Mouse (Mus musculus) activated CD4-positive, CD25-positive, alpha-beta regulatory T cell, adult 4 months (primary cell): ENCODE data around the gene Adcy10. TPM values are rescaled to one million over a fixed set of nuclear protein-coding genes. Genes with fewer than 3 reads are reported as not detected.

Experiments
- ATAC-seq: one replicate; pipeline ENCODE4 v1.8.0; 2017
- polyA plus RNA-seq, 2 experiments: library from polyadenylated mRNA; unstranded; fragments of 100-300 nt; shearing (Covaris generic); gene quantifications; one replicate each; pipeline ENCODE4 v1.2.1; 2017

The Adcy10 gene
- under 1 TPM in 1 of 2 experiments, not detected in 1; 0.75 TPM for polyA plus RNA-seq

DNA sequence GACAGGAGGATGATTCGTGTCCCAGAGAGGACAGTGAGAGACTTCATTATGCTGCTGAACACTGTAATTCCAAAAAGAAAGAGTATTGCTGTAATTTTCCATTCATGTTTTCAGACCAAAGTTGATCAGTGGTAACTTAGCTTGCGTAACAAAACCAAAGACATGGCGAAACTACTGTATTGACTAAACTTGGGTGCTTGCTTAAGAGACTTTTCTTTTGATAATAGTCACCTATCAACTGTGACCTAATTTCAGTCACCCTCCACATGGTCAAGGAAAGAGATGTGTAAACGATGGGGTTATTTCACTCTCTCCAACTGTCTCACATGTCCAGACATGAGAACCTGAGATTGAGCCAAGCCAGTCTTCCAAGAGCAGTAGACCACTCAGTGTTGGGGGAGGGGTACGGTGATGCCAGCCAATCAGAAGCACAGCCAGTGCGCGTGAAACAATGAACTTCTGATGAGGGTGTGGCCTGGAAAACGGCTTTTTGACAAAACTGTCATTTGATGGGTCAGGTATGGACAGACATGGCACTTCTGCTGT is at the start of gene Adcy10:
Adcy10 (plus strand) TSS at position 496 of the 546 bp plus-strand sequence.
- no peak for ATAC-seq

DNA sequence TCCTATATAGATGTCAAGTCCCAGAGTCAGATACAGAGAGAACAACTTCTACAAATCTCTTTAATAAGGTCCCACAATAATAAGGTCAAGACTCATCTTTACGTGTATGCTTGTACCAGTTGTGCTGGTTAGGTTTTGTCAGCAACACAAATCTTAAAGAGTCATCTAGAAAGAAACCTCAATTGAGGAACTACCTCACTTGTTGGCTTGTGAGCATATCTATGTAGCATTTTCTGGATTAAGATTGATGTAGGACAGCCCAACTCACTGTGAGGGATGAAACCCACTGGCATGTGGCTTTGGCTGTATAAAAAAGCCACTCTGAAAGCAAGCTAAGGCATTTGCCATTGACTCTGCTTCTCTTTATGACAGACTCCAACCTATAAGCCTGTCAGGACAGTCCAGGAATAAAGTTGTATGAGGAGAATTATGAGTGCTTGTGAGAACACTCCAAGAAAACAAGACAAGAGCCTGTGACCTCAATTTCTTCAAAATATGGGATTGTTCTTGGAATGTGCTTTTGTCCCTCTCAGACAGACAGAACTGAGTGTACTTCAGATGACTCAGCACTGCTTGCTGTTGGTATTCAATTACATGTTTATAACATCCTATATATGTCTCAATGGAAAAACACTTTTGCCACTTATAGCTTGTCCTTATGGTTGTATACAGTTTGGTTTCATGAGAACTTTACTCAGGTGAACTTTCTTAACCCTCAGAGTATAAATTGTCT is 46.5 kb upstream of the Adcy10 start:
- no peak for ATAC-seq

DNA sequence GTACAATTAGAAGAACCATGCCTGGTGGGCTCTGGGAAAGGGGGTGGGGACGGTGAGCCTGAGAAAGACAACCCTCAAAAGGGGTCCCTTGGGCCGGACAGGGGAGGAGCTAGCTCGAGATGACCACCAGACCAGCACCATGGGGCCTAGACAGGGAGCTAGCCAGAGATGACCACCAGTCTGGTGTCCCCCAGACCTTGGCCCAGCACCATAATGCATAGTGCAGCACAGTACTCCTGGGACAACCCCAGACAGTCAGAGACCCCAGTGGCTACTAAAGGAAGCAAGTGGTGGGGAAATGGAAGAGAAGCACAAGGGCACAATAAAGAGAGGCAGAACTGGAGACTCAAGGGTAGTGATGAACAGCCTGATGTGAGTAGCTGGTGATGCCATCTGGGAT is 44.2 kb upstream of the Adcy10 start:
- no peak for ATAC-seq

GRCm38 (mm10) chr1:165441201-165441600 is 43.8 kb upstream of the Adcy10 start:
- ATAC-seq = no peak

DNA sequence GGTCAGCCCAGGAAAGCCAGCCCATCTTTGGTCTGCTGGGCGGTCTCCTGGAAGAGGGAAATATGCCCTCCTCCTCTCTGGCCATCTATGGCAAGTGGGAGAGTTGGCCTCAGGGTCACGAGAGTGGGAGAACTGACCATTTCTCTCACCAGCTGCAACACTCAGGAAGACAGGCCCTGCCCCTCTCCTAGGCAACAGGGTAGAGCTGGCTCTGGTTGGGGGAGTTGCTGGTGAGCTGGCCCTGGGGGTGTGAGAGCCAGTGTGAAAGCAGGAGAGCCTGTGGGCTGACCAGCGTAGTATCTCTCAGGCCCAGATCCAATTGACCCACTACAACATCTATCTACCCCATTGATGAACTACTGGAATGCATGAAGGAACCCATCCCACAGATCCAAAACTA is 43.3 kb upstream of the Adcy10 start:
- ATAC-seq = no peak

GRCm38 (mm10) chr1:165459041-165459502 is 25.9 kb upstream of the Adcy10 start:
- ATAC-seq = no peak

DNA sequence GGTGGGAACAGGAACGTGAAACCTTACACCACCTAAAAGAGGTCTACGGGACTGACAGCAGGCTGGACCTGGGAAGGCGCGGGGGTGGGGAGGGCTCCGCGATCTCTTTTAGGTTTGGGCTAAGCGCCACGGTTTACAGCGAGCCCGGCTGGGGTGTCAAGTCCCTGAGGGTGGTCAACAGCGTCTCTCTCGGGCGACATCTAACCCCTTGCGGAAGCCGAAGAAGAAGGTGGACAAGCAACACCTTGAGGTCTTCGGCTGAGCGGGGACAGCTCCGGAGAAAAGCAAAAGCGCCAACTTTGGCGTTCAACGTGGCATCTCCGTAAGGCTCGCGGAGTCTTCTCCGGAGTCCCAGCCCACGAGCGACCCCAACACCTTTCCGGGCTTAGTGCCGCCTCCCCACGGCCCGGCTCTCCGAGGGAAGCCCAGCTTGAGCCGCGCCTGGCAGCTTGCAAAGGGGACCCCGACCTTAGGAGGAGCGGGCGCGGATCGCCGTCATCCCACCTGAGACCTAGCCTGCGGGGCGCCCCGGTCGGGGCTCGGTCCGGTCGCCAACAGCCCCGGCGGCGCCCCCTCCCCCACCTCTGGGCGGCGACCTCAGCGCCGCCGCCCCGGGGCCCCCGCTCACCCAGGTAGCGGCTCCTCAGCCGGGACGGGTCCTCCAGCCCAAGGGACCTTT is 25.3 kb upstream of the Adcy10 start:
- ATAC-seq = no peak

DNA sequence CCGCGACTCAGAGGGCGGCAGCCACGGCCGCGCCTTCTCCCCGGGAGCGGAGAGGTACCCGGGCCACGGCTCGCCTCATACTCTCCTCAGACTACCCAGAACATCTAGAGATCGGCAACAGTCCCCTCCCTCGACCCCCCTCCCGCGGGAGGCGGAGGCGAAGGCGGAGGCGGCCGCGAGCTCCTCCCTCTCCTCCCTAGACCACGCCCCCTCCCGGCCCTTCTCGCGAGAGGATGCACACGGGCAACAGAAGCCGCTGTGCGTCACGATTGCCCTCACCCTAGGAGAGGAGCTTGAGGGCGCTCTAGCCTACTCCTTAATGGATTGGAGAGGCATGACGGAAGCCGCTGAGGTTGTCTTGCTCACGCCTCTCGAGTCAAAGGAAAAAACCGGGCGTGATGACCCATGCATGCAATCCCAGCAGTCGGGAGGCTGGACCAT is 24.6 kb upstream of the Adcy10 start, which contains the start of the genes Dcaf6 and Mpc2:
Dcaf6 (minus strand) TSS at position 116 of the 441 bp plus-strand sequence.
Mpc2 (plus strand) TSS at position 278 of the 441 bp plus-strand sequence.
- peak; percentile 70 for ATAC-seq

GRCm38 (mm10) chr1:165460801-165461377 is 24.1 kb upstream of the Adcy10 start:
- peak; percentile 87 for ATAC-seq

DNA sequence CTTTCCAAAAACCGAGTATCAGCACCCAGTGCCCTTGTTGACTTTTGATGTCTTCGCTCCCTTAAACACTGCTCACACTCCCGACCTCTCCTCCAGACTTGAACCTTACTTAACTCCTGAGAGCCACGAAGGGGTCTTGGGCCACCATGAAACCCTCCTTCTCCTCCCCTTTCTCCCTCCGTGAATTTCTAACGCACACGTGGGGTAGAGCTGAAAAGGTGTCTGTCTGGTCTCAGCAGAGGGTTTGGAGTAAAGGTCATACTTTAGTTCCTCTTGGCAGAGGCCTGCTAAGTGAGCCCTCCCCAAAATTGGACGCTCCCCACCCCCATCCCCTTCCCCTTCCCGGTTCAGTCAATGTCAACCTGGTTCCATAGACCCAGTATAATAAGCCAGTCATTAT is 23.3 kb upstream of the Adcy10 start:
- no peak for ATAC-seq

- no peak for ATAC-seq
Observed at GRCm38 (mm10) chr1:165462861-165463260, 22.1 kb upstream of the Adcy10 start.

- no peak for ATAC-seq
Observed at GRCm38 (mm10) chr1:165464574-165464973, 20.4 kb upstream of the Adcy10 start.

GRCm38 (mm10) chr1:165468971-165469370 is 16.0 kb upstream of the Adcy10 start:
- no peak for ATAC-seq

DNA sequence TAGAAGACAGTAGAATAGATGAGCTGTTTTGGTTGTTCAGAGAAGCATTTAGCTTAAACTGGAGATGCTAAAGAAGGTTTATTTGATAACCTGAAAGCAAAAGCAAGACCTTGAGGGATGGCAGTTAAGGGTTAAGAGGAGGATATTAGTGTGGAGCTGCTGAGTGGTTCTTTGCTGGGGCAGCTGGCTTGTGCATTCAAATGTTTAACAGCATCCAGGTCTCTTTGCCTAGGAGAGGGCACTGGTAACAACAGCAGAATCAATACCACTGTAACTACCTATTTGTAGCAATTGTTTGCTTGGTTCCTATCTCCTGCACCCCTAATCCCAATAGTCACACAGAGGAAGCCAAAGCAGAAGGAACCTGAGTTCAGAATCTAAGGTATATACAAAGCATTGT is 15.3 kb upstream of the Adcy10 start:
- no peak for ATAC-seq

DNA sequence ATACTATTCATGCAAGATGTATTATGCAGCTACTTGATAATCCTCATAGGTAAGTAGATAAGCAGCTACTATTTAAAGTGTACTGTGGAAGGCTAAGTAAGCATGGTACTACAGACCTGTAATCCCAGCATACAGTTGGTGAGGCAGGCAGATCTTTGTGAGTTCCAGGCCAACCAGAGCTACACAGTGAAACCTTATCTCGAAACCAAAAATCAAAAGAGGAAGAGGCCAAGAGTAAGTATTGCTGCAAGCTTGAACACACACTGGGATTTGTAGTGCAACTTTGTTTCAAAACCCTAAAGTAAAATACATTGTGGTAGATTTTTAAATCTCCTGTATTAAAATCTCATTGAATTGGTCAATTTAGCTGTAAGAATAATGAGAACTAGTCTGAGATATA is 13.5 kb upstream of the Adcy10 start:
- no peak for ATAC-seq

DNA sequence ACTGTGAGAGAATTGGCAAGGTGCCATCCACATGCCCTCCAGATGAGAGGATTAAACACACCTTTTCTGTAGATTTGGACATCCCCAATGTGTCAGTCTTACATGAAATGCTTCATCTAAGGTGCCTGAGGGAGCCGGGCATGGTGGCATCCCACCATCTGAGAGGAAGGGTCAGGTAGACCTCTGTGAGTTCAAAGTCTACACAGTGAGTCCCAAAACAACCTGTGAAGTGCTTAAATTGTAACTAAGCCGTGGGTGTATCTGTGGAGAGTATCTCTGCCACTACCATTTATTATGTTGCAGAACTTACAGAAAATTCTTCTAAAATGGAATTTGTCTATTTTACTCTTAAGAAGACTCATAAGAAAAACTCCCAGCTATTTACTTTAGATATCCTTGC is 1.1 kb downstream of the Adcy10 start:
- ATAC-seq = no peak

DNA sequence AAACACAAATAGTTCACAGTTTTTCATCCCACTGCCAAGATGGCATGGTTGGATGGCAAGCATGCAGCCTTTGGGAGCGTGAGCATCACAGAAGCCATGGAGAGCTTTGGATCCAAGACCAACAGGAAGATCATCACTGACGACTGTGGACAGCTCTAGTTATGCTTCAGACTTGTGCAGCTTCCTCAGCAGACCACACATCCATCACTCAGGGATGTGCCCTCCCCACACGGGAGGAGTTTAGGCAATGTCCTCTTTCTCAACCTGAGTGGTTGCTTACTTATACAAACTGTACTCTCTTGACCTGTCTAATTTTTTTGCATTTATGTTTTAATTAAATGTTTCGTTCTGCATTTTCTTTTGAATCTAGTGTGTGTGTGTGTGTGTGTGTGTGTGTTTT is 4.2 kb downstream of the Adcy10 start:
- ATAC-seq = no peak

- ATAC-seq = no peak
Observed at GRCm38 (mm10) chr1:165498856-165499255, 13.9 kb downstream of the Adcy10 start.

- no peak for ATAC-seq
Observed at GRCm38 (mm10) chr1:165503307-165504024, 18.5 kb downstream of the Adcy10 start.

DNA sequence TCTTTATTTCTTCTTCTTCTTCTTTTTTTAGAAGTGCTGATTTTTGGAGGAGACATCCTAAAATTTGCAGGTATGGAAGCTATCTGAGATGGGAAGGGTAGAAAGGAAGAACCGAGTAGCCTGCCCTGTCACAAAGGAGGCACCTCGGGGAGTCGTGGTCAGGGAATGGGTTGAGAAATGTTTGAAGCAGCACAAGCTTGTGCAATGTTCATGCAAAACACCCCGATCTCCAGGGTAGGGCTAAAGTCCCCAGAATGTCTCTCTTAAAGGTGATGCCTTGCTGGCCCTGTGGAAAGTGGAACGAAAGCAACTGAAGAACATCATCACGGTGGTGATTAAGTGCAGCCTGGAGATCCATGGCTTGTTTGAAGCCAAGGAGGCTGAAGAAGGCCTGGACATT is 21.3 kb downstream of the Adcy10 start:
- no peak for ATAC-seq

DNA sequence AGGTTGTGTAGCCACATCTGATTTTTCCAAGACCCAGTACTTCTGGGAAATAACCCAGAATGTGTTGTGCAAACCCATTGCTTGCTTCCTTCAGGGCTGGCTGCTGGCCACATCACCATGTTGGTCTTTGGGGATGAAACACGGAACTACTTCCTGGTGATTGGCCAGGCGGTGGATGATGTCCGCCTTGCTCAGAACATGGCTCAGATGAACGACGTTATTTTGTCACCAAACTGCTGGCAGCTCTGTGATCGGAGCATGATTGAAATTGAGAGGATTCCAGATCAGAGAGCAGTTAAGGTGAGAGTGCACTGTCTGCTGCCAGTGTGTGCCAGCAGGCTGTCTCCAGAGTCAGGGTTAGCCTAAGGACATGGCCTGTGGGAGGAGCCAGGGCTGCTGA is 25.2 kb downstream of the Adcy10 start:
- ATAC-seq = no peak

GRCm38 (mm10) chr1:165520716-165521115 is 35.7 kb downstream of the Adcy10 start:
- no peak for ATAC-seq
